Mouse (Mus musculus): ENCODE measurements around the gene Slc6a11.

The Slc6a11 gene

DNA sequence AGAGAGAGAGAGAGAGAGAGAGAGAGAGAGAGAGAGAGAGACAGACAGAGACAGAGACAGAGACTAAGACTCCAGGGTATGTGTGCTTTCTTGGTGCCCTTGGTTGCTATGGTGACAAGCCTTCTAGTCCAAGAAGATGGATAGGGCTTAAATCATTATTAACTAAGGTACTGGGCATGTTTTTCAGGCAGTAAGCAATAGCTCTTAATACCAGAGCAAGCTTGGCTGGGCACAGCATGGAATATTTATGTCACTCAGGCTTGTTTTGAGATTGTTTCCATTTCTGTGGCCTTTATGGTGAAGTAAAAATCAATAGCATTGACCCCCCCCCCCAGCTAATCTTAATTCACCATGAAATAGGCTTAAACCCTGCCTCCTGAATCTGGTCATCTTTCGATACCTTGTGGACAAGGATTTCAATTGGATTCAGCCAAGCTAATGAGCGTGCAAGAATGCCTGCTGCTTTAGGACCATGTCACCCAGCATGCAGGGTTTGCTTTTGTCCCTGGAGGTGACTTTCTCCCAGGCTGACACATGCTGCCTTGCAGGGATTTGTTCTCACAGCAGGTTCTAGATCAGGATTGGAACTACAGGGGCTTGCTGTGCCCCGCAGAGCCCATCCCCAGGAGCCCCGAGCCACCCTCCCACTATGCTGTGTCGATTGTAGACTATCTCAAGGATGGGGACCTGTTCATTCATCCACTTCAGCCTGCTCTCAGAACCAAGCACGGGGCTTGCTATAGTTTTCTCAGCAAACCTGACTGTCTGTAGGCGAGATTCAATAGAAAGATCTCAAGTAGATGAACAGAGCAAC, 51.5 kb downstream of the Slc6a11 start:
- DNase-seq = no peak

DNA sequence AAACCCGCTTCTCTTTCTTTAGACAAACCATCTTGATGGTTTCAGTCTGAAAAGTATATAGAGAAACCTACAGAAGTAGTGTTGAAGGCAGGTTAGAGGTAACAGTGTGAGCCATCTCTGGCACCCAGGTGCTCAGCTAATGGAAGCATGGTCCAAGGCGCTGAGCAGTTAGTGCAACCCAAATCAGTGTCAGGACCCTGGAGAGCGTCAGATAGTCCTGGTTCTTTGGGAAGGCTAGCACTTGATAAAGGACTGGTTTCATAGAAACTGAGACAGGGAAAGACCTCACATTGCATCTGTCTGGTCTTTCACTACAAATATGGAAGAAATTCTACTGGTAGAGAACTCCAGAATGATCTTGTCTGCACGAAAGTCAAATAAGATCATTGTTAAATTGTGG, 56.1 kb downstream of the Slc6a11 start:
- DNase-seq = no peak

DNA sequence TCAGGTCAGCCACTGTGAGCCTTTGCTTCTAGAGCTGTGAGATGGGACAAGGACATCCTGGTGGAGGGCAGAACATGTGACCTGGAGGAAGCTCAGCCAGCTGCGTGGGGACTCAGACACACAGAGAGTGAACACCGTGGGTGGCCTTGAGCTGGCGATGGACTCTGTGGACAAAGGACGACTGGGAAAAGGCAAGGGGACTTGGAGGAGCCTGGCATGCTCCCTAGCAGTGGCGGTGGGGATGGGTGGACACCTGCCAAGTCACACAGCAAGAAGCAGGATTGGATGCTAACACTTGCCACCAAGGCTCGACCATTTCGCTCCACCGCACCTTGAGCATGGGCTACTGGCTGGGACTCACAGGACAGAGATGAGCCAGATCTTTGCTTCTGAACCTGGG, 57.8 kb downstream of the Slc6a11 start:
- peak; percentile 34 for DNase-seq

DNA sequence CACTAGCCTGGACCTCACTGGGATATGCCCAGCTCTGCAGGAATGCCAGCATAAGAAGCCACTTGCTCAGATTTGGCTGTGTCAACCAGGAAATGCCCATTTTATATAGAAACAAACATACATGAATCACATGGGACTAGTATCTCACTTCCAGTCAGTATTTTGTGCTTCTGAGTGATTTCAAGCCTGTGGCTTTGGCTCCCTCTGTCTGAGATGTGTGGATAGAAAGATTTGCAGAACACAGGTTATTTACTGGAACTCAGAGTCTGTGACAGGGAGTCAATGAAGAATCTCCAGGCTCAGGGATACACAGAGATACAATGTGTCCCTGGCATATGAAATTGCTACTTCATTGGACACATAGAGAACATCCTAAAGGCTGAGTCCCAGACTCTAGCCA, 65.0 kb downstream of the Slc6a11 start:
- DNase-seq = no peak

DNA sequence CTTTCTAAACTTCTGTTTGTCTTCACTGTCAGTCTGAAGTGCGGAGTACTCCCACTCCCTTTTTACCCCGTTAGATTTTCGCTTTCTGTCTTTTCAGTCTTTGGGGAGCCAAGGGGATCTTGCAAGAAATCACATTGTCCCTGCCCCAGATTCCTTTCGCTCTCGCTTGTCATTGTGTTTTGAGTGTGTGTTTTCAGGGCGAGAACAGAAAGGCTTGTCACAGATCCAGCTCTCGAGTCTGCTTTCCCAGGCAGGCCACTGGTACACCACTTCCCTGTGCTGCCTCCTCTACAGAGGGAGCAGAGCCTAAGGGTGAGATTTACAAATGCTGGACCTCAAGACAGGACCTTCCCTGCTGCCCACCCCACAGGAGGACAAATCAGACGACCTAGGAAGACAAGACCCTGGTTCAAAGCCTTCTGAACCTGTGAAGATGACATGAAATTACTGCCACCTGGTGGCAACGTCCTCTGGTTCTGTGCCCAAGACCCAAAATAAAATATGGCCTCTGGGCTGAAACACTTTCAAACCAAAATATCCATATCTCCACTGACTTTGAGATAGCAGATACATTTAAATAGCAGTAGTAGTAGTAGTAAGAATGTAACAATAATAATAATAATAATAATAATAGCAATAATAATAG, 68.3 kb downstream of the Slc6a11 start:
- peak; percentile 22 for DNase-seq

DNA sequence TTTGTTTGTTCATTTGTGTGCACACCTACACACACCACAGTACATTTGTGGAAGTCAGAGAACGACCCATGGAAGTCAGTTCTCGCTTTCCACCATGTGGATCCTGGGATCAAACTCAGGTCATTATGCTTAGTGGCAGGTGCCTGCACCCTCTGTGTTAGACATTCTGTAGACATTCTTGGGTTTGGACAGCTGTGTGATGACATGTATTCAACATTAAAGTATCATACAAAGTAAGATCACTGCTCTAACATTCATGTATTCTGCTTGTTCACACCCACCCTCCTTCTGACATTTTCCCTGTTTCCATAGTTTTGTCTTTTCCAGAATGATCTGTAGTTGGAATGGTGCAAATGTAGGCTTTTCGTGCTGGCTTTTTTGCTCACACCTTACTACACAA, 73.5 kb downstream of the Slc6a11 start:
- no peak for DNase-seq

DNA sequence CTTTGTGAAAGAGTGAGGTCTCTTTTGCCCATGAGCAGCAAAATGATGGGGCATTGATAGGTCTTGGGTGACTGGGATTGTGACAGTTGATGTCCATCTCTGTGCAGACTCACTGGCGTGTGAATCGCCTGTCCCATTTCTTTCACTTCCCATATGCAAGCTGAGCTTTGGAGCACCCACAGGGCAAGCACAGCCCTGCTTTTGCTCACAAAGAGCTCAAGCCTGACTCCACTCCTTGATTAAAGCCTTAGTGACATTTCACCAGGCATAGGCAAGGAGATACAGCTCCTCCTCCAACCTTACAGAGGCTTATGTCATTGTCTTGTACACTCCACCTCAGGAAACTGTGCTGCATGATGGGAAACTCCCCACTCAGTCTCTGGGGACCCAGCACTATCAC, 77.3 kb downstream of the Slc6a11 start:
- no peak for DNase-seq

DNA sequence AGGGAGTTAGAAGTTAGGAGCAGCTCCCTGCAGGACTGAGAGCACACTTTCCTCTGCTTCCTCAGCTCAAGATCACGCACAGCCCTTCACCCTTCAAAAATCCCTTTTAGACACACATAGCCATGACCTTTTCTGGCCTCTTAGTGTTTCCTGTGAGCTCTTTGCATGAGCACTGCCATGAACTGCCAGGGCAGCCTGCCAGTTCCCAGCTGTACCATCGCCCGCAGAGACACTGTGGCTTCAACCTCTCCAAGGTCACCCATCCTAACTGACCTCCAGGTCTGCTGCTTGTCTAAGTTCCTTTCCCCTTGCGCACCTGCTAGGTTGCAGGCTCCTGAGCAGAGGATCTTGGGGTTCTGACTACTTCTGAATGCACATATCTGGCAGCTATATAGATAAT, 83.4 kb downstream of the Slc6a11 start:
- DNase-seq = no peak

DNA sequence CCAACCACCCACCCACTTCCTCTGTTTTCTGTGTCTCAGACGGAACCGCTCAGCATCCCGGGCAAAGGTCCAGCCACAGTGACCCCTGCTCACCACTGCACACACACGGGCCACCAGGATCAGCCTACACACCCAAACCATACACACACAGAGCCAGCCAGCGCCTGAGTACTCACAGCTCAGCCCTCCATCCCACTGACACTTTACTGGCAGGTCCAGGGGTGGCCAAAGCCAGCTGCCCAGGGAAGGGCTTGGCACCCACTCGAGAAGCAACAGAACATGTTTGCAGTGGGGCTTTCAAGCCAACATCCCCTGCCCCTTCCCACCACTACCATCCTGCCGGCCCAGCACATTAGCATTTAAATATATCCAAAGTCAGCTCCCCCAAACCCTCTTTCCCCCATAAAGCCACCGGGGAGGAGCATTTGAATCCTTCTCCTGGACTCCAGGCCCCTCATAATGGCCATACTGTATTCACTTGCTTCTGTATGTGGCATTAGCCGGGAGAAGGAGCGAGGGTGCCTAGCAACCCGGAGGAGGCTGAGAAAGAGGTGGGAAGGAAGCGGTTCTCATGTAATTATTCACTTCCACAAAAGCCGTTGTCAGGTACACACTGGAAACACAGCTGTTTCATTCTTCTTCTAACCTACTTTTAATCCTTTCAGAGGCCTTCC, 85.8 kb downstream of the Slc6a11 start:
- peak; percentile 32 for DNase-seq

DNA sequence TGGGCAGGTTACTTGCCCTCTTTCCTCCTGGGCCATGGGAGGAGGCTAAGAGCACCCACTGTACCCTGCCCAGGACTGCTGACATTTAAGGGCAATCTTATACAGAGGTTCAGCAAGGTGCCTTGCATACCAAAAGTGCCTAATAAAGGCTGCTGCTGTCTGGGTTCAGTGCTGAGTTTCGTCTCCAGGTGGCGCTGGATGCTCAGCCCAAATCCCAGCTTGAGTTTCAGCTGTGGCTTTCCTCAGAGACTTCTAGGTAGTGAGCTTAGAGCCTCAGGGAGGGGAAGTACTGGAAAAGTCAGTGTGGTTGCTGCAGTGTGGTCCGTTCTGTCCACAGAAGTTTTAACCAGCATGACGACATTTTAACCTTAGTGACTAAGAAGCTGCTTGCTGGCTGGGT, 93.4 kb downstream of the Slc6a11 start:
- DNase-seq = peak; percentile 49

DNA sequence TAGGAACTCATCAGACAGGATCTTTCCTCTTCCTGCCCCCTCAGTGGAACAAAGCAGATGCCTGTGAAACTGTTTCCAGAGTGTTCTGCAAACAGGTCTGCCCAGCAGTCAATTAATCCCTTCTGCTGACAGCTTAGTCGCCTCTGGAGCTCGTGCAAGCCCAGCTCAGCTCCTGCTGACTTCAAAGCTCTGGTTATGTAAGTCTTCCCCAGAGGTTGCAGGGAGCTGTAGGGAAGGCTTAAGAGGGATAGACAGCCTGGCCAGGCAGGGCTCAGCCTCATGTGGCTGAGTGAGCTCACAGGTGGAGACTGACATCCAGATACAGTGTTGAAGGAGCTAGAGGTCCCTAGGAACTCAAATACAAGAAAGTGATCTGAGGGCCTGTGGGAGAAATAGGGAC, 96.3 kb downstream of the Slc6a11 start:
- no peak for DNase-seq

DNA sequence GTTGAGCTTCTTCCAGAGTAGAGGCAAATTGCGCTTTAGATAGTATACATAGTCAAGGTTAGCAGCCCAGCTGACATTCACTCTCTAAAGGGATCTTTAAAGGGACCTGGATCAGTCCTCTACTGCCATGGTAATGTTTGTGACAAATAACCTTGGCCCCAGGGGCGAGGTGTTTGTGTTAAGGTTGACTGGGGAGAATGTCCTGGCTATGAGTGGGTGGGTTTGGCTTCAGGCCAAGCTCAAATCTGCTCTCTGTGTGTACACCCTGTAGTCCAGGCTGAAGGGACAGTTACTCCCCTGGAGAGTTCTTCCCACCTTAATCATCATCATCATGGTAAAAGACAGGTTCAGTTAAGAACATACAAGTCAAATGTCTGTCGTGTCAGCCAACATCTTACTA, 97.2 kb downstream of the Slc6a11 start:
- DNase-seq = no peak

DNA sequence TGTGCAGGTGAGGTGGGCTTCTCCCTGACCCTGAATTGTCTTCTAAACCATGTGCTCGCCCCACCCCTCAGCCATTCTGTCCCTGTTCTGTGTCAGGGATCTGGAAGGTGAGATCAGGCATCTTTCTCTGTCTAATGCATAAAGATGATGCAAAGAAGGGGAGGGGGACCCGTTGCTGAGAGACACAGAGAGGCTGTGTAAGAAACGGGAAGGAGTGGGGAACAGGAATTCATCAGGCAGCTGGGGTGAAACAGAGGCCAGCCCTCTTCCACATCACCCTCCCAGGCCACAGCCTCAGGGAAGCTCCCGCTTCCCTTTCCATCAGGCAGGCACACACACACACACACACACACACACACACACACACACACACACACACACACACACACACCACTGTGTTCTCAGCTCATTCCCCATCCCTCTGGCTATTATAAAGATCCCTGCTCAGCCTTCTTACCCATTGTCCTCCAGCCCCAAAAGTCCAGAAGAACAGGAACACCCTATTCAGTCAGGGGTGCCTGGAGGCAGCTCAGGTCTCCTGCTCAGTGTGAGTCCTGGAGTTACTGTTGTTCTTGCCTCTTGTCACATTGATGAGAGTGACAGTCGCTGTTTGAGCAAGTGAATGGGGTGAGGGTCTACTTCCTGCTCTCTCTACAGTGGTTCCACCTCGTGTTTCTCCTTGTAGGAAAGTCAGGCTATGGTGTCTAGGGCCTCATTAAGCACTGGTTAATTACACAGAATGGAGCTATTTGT, 108.0 kb downstream of the Slc6a11 start:
- DNase-seq = no peak

DNA sequence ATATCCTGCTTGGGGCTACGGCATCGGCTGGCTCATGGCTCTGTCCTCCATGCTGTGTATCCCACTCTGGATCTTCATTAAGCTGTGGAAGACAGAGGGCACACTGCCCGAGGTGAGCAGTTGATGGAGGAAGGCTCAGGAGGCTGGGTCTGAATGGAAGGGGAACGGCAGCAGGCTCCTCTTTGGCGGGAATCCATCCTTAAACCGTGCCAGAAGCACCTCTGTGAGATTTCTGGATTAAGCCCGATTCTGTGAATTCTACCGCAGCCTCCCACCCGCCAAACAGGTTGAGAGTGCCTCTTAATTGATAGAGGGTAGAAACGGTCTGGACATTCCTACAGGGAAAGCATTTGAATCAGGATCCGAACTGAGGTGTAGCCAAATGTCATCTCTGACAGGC, 114.6 kb downstream of the Slc6a11 start:
- no peak for DNase-seq

DNA sequence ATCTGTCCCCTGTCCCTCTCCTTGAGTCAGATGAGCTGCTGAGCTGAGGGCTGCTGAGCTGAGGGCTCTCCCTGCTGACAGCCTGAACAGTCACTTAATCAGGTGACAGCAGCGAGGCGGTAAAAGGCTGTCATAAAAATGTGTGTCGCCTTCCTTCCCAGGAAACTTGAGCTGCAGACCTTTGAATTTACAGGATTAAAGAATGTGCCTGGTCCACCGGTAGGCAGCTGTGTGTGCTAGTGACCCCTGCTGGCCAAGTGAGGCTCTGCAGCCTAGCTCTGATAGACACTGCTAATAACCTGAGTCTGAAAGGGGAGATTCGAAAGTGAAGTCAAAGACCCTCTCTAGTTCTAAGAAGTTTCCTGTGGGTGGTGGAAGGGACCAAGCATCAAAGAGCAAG, 119.3 kb downstream of the Slc6a11 start:
- DNase-seq = peak; percentile 78

DNA sequence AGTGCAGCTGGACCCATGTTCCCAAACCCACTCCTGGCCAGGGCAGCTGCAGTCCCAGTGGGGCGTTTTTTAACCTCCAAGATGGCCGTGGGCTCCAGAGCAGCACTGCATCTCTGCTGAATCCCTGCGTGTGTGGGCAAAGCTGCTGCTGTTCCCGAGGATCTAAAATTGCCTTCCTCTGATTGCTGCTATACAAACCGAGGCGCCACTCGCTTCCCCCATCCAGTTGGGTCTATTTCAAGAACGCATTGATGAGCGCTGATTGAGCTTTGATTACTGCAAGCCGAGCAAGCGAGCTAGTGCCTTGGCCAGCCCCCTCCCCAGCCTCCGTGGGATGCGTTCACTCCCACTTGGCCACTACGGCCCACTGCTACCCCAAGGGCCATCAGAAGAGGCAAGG, 123.9 kb downstream of the Slc6a11 start:
- DNase-seq = peak; percentile 45

DNA sequence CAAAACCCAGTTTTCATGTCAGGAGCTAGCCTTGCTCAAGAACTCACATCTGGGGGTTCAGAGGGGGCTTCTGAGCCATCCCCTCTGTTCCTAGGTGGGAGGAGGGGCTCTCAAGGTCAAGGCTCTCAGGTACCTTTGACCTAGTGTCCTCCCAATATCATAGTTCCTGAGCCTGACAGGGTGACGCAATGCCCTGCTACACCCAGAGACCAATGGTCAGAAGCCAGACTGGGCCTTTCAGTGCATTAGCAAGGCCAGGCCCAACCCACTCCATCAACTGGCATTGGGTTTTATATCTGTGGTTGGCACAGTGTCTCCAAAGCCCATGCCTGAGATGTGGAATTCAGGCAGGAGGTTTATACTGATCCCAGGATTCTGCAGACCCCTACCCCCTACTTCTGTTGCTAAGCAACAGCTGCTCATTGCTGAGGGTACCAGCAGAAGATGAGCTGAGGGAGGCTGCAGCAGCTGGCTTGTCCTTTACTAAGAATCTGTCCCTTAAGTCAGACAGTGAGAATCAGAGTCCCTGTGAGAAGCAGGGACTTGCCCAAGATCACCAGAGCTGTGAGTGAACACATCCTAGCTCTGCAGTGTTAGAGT, 126.8 kb downstream of the Slc6a11 start:
- DNase-seq = no peak

DNA sequence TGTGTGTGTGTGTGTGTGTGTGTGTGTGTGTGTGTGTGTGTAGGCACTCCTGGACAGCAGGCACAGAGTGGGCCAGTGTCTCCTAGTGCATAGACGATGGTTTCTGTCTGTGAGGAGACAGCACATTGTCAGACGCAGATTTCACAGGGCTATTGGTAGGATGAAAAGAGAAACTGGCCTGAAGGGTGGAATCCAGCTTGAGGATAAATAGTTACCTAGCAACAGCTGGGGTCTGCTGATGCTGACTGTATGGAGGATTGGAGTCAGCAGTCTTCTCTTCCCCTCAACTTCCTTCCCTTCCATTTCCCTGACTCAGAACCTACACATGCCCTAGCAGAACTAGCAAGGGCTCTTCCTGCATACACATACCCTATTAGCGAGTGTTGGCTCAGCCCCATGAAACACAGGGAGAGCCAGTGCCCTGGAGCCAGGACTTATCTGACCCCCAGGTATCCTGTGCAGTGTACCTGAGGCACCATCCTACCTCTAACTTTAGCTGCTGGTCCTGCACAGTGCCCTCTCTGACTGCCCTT, 127.7 kb downstream of the Slc6a11 start:
- DNase-seq = no peak

DNA sequence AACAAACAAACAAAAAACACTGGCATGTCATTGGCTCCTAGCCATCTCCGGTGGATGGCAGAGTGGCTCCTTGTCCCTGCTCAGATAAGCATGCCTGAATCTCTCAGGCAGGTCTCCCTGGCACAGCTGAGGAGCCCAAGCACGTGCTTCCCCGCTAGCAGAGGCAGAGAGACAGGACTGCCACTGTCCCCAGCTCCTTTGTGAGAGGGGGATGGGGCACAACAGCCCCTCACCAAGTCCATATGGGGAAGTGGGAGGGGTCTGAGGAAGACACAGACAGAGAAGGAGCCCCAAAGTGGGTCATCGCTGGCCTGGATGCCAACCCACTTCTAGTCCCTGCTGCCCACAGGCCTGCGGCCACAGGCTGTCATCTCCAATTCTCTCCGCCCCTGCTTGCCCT, 130.6 kb downstream of the Slc6a11 start:
- DNase-seq = no peak

DNA sequence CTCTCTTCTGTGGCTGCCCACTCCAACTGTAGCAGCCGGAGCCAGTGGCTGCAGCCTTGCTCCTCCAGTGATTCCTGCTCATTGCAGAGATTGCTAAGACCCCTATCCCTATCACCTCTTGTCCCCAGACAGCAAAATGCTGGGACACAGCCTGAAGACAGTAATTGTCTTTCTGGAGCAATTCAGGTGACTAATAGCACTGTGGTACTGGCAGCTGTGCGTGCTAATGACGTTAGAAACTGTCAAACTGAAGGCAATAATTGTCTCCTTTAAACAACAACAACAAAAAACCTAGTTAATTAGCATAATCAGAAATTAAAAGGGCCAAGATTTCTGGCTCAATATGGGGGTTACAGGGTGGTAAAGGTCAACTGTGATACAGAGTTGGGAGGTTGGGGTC, 133.0 kb downstream of the Slc6a11 start:
- DNase-seq = no peak

DNA sequence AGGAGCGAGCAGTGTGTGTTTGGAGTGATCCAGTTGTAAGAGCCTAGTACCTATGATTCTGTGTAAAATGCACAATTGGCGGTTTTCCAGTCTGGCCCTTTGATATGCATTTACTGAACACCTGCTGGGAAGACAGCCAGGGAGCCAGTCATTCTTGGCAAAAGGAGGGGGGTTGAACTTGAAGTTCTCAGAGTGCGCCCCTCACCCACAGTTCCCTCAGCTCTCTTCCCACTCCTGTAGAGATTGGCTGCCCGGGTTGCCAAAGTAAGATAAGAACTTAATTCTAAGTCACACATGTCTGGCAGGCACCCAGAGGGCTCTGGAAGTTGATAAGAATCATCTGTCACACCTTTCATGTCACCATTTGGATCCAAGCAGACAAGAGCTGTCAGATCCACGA, 133.4 kb downstream of the Slc6a11 start:
- no peak for DNase-seq

DNA sequence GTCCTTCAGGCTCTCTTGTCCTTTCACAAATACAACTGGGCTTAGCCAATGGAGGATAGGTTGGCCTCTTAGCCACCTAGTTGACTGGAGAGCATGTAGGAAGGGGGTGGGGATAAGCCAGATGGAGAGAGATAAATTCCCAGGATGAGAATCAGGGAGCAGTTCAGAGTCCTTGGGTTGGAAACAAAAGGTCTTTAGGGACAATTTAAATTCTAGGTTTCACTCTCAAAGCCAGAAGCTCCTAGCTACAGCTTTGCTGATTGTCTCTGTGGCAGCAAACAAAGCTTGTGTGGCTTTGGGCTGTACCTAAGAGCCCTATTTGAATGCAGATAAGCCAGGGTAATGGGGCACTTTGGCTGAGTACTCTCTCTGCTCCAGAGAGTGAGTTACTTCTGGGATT, 135.2 kb downstream of the Slc6a11 start:
- no peak for DNase-seq

DNA sequence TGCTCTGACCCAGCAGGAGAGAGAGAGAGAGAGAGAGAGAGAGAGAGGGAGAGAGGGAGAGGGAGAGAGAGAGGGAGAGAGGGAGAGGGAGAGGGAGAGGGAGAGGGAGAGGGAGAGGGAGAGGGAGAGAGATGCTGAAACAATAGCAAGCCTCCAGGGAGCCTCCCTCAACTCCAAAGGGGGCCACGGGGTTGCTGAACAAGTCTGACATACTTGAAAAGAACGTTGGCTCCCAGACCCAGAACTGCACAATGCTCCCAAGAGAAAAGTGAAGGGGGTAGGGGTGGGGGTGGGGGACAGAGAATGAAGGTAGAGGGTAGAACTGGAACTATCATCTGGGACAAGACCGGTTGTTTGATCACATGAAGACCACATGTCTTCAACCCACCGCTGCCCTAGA, 136.9 kb downstream of the Slc6a11 start:
- no peak for DNase-seq

Measured in right cerebral cortex, postnatal 14 days (tissue).